Mouse (Mus musculus): Measurements from ENCODE around the gene Tbxas1.

DNA sequence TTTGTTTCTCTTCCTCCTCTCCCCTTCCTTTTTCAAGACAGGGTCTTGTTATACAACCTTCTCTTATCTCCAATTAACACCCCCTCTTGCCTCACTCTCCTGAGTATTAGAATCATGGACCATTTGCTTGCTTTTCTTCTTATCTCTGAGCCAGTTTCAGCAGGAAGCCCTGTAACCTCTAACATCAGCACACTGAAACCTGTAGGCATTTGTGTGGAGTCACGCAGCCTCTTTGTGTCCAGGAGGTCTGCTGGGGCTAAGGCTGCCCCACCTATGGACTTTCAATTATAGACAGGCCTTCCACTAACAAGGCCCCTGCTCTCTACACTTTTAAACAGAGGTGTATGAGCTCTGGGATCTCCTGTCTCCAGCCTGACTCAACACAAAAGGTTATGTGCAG lies 146.7 kb downstream of the Tbxas1 start:
- no peak for TF ChIP-seq CTCF (conservative IDR thresholded peaks at IDR 0.05; ENCODE audit: low read length)
- TF ChIP-seq POU5F1 (IDR thresholded peaks at IDR 0.05; ENCODE audit: borderline replicate concordance, low read length), result no peak
- no peak for TF ChIP-seq NANOG (IDR thresholded peaks at IDR 0.05; ENCODE audit: borderline replicate concordance, low read length)
